Mouse (Mus musculus) ovary, adult 18-20 months (tissue): Measurements from ENCODE around the gene Tmem87a.

Experiments used
- DNase-seq: peaks from one replicate; pipeline ENCODE4 v3.0.0; 2022; ENCODE audit warnings: low spot score, mixed read lengths

The Tmem87a gene

GRCm38 (mm10) chr2:120403986-120404822 lies at the start of gene Tmem87a:
Gene Tmem87a, minus strand, starts transcription at chr2:120404113.
- DNase-seq: peak; percentile 93

GRCm38 (mm10) chr2:120452600-120452999 lies 48.7 kb upstream of the Tmem87a start:
- no peak for DNase-seq

- no peak for DNase-seq
Measured at GRCm38 (mm10) chr2:120450724-120451123, 46.8 kb upstream of the Tmem87a start.

DNA sequence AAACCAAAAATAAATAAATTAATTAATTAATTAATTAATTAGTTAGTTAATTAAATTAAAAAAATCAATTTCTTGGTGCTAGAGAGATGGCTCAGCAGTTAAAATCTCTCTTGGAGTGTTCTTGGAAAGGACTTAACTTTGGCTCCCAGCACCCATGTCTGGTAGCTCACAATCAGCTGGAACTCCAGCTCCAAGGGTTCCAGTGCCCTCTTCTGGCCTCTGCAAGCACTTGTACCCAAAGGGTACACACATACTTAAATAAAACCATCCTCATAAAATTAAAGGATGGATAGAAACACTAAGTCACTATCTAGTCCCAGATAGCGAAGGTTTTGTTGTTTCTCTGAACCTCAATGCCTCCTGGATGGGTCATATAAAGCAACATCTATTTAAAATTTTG lies 43.4 kb upstream of the Tmem87a start:
- DNase-seq: no peak

DNA sequence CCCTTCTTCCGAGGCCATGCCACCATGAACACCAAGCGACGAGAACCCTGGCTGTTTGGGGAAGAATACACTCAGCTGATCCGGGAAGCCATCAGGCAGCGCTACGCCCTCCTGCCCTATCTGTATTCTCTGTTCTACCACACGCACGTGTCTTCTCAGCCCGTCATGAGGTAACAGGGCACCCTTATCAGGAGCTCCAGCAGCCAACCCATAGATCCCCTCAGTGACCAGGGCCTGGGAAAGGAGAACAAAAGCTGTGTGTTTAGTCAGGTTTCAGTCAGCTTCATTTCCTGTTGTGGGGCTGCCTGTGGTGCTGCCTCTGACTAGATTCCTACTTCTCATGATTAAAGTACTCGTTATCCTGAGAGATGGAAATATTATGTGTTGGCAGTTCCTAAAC lies 42.5 kb upstream of the Tmem87a start:
- DNase-seq: no peak

DNA sequence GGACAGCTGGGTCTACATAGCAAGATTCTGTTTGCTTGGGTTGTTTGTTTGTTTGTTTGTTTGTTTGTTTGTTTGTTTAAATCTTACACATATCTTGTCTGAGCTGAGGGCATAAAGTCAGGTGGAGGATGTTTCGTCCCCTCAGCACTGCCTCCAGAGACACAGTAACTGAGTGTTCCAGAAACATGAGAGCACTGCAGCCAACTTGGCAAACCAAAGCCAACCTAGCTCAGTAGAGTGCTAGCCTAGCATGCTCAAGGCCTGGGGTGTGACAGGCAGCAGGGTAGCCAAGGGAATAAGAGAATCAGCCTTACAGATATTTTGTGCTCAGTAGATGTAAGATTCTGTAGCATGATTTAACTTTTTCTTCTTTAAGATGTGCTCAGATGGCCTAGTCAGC lies 40.6 kb upstream of the Tmem87a start:
- DNase-seq: no peak

DNA sequence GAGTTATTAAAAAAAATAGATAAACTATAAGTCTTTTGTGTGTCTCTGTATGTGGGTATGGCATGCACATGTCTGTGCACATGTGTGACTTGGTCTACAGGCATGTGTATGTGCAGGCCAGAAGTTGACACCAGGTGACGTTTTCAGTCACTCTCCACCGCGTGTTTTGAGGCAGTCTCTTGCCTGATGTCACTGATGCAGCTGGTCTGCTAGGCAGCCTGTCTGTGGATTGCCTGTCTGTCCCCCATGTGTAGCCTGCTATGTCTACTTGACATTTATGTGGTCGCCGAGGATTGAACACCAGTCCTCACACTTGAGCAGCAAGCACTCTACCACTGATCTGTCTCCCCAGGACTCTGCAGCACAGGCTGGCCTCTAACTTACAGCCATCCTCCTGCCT lies 20.5 kb upstream of the Tmem87a start:
- DNase-seq: no peak

- no peak for DNase-seq
Measured at GRCm38 (mm10) chr2:120414738-120415414, 11.0 kb upstream of the Tmem87a start.

GRCm38 (mm10) chr2:120414113-120414512 lies 10.2 kb upstream of the Tmem87a start:
- DNase-seq: no peak

GRCm38 (mm10) chr2:120411096-120411628 lies 7.2 kb upstream of the Tmem87a start:
- no peak for DNase-seq

DNA sequence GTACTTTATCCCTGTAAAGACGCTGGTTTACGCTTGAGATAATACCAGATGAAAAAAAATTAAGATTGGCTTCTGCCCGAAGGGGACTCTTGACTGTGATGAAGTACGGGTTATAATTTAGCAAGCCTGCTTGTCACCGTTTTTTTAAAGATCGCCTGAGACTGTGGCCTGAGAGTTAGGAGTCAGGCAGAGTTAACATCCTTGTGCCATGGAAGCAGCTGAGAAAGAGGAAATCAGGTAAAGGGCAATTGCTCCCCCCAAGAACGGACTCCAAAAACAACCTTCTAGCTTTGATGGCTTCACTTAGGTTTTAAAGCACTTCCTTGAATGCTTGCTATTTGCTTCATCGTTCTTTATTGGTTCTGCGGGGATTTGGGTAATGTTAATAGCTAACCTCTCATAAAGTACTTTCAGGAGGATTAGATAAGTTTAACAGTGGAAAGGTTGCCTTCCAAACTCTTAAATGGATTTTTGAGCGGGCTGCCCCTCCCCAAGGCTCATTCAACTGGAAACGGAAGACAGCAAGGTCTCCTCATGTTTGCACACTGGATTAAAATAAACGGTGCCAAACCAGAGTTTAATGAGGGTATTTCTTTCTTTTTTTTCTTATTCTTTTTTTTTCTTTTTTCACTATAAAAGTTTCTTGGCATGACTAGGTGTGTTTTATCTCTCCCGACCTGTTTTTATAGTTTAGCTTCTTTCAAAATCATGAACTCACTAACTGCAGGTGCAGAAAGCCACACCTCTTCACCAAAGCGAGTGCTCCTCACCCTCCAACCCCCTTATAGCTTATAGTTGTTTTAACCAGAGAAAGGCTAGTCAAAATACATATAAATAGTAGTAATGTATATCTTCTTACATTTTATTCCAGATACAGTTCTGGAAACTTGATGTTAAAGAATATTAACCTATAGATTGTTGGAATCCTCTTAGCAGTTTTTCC lies 1.2 kb upstream of the Tmem87a start:
- no peak for DNase-seq

DNA sequence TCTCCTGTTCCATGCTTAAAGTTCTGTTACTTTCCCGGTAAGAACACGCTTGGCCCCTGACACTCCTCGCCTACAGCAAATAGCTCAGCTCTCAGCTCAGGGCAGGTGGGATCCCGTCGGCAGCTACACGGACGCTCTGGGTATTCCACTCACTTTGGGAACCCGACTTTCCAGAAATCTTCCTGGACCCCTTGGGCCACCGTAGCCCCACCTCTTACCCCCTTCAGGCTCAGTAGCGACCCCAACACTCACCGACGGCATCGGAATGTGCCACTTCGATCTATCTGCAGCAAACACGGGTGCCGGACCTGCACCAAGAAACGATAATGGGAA lies 294 bp downstream of the Tmem87a start, which contains the start of gene Ganc:
Gene Ganc, plus strand, starts transcription at position 244 of the 333 bp plus-strand sequence.
- DNase-seq: no peak

DNA sequence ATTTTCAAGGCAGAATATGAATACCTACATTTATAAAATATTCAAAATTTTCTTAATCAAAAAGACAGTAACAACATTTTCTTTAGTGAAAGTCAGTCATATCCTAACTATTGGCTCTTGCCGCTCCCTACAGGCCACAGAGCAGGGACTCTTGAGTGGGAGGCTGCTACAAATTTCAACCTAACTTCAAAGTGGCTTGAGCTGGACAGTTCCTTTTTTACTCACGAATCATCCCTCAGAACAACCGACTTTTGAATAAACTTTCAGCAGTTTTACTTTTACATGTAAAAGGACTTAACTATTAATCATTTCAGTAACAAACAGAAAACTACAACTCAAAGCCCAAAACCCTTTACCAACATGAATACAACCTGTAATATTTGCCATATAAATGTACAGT lies 1.1 kb downstream of the Tmem87a start:
- no peak for DNase-seq

DNA sequence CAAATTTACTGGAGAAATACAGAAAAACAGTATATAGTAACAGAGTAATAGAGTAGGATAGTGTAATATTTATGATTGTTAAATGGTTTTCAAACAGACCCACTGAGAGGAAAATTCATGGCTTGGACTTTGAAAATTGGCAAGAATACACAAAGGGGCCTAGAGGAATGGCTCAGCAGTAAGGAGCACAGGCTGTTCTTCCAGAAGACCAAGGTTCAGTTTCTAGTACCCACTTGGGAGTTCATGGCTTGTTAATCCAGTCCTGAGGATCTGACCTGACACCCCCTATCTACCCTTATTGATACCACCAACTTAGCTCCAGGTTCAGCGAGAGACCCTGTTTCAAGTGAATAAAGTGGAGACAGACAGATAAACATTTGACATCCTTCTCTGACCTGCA lies 6.0 kb downstream of the Tmem87a start:
- no peak for DNase-seq

DNA sequence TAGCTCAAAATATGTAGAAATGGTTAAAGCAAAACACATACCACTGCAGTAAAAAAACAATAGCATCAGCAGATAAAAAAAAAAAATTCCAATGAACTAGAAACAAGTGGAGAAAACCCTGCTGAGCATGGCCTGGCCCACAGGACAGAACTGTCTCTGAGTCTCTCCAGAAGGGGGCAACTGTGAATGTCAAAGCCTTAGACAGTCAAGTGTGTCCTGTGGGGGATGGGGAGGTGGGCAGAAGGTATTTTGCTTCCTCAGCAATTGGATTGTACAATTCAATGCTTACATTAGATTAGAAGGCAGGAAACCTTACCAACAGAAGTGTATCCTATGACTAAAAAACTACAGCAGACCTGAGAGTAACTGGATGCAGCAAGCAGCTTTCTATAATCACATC lies 11.5 kb downstream of the Tmem87a start:
- no peak for DNase-seq

- no peak for DNase-seq
Measured at GRCm38 (mm10) chr2:120390934-120391333, 13.0 kb downstream of the Tmem87a start.

DNA sequence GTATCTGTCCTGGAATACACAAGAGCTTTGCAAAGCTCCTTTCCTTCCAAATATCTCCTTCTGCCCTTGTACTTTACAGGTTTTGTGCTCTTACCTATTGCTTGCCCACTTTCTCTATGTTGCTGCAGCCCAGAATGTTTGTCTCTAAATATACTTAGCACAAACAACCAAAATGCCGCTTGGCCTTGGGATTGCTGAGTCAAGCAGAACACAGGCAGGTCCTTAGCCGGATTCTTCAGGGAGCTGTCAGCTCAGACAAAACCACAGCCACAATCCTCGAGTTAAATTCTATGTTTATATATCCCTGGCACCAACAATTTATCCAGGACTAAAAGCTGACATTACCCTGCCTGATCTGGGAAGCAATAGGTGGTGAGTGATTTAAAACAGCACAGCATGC lies 14.5 kb downstream of the Tmem87a start:
- DNase-seq: no peak

DNA sequence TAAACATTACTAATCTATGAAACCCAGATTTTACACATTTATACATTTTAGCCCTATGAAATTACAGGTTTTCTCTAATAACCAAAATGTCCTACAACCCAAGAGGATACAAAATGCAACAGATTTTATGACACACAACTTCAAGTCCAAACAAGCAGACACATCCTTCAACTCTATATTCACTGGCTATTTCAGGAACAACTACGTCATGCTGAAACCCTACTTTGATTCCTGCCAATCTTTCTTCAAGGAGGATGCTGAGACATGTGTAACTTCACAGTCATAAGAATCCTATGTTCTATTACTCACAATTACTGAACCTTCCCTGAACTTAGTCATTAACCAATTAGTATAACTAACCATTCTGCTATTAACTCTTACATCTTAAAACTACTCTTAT lies 16.6 kb downstream of the Tmem87a start:
- no peak for DNase-seq

DNA sequence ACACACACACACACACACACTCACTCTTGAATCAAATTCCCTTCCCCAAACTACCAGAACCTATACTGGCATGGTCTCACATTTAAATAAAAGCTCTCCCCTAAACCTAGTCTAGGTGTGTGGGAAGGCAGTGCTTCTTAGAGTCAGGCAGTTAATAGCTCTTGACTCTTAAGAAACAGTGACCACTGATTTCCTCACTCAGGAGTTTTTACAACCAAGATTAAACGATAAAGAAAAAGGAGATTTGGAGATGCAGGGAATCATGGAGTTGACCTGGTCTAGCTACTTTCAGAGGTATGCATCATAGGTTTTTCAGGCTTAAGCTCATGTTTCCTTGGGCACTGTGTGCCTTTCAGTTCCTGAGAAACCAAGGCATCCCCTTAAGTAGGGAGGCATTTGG lies 17.6 kb downstream of the Tmem87a start:
- no peak for DNase-seq

DNA sequence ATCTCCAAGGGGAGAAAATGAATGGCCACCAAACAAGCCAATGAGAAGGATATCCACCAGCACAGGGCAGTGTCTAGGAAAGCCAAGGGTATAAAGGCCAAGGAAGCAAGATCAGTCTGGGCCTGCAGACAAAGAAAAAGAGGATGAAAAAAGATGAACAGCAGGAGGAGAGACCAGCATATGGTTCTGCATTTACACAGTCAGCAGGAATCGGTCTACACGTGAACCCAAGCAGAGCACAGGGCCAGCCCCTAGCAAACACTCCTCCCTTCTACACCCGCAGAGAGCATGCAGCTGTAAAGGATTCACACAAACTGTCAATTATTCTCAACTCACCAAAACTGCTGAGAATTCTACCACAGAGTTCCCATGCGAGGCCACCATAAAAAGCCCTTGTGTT lies 30.1 kb downstream of the Tmem87a start:
- DNase-seq: no peak

GRCm38 (mm10) chr2:120367416-120368207 lies 36.3 kb downstream of the Tmem87a start:
- DNase-seq: no peak
